Mouse (Mus musculus) hindbrain, embryonic 12.5 days (tissue): ENCODE measurements around the gene Mfsd5. TPM values are rescaled to one million over a fixed set of nuclear protein-coding genes. Genes with fewer than 3 reads are reported as not detected.
A peak's percentile ranks its signal among the peaks of the same experiment; 100 is the strongest.

ENCODE experiments used
- ATAC-seq: fragments of 200-750 bp; cut with Nextera tagmentation; 2 replicates; pipeline ENCODE4 v1.8.0; 2017; ENCODE audit warnings: moderate TSS enrichment; ENCODE audit not compliant: low FRiP score
- H3K27ac ChIP-seq: fragments of 300-500 bp; sonication (generic); 2 replicates; pipeline ENCODE4 v1.5.1; 2016; ENCODE audit warnings: mild to moderate bottlenecking
- H3K27me3 ChIP-seq: fragments of 300-500 bp; sonication (generic); 2 replicates; pipeline ENCODE4 v1.6.1; 2016; ENCODE audit warnings: mild to moderate bottlenecking
- H3K36me3 ChIP-seq: fragments of 300-500 bp; sonication (generic); 2 replicates; pipeline ENCODE4 v1.6.1; 2016; ENCODE audit warnings: mild to moderate bottlenecking
- H3K4me1 ChIP-seq: fragments of 300-500 bp; sonication (generic); 2 replicates; pipeline ENCODE4 v1.6.1; 2016
- H3K4me2 ChIP-seq: fragments of 300-500 bp; sonication (generic); replicated peaks from 2 replicates; pipeline ENCODE4 v1.6.1; 2016; ENCODE audit warnings: mild to moderate bottlenecking
- H3K4me3 ChIP-seq: fragments of 300-500 bp; sonication (generic); 2 replicates; pipeline ENCODE4 v1.5.1; 2016; ENCODE audit warnings: mild to moderate bottlenecking
- H3K9ac ChIP-seq: fragments of 300-500 bp; sonication (generic); 2 replicates; pipeline ENCODE4 v1.6.1; 2016; ENCODE audit warnings: mild to moderate bottlenecking, moderate library complexity
- H3K9me3 ChIP-seq: fragments of 300-500 bp; sonication (generic); replicated peaks from 2 replicates; pipeline ENCODE4 v1.6.1; 2016; ENCODE audit warnings: mild to moderate bottlenecking
- WGBS: fragments of 180-500 bp; shearing (Covaris S2); methylation state at CpG from one replicate; pipeline ENCODE4 v1.1.7; 2016; 5-methylcytosine and 5-hydroxymethylcytosine counted together
- polyA plus RNA-seq: library from polyadenylated mRNA; unstranded; fragments of >200 nt; fragmentation: Nextera tagmentation; extraction: Ambion mirVana; gene quantifications from 2 replicates; pipeline ENCODE4 v1.2.1, GENCODE M21; 2016

Gene Mfsd5
- polyA plus RNA-seq, 1 experiment from 2014 or later, result 54.9 TPM

DNA sequence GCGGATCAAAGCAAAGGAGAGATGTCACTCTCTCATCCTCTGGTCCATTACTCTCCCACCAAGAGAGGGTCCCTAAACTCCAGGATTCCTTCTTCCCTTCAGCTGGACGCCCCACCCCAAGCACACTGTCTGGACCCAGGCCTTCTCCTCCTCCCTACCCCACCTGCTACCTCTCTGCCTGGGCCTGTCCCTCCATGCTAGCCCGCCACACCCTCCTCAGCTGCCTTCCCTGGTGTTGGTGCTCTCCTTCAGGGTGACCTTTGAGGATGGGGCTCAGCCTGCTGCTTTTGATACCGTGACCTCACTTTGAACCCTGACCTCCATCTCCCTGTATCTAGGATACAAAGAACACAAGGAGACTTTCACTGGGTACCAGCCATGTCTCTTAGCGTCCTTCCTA, 28.7 kb upstream of the Mfsd5 start:
- no peak overlapping the region for H3K4me3 ChIP-seq
- H3K27me3 ChIP-seq, result peaks cover 85% of the 10 kb centered on the region
- H3K27ac ChIP-seq, result no peak overlapping the region
- no peak for ATAC-seq
- H3K9me3 ChIP-seq, result no peaks in the 10 kb centered on the region
- no peak overlapping the region for H3K4me2 ChIP-seq
- H3K36me3 ChIP-seq, result no peaks in the 10 kb centered on the region
- 57% methylated on average over 5 of the region's 5 CpGs for WGBS
- H3K9ac ChIP-seq, result no peak overlapping the region
- H3K4me1 ChIP-seq, result peaks cover 30% of the 10 kb centered on the region

DNA sequence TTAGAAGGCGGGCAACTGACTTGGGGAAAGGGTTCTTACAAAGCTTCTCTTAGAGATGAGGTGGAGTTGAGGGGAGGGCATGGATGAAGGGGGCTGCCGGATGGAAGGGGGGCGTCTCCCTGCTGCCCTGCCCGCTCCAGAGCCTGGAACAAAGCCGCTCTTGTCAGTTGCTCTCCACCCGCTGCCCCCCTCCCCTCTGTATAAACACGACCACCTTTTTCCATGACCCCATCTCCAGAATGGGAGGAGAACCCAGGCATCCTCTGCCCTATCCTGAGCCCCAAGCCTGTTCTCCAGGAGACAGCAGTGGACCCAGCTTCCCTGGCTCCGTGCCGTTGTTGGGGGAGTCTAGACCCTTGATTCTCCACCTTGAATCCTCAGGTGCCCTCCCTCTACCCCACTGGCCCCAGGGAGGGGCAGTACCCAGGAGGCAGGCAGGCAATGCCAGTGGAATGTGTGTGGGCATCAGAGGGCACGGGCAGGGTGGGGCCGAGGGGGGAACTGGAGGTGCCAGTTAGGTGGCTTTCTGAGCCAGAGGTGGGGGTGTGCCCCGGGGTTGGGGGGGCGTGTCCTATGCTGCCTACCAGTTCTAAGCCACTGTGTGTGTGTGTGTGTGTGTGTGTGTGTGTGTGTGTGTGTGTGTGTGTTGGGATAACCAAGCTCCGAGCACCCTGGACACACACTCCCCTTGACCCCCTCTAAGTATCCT, 23.6 kb upstream of the Mfsd5 start:
- Histone ChIP-seq H3K36me3 (no peaks in the 10 kb centered on the region), H3K27me3 (peaks cover 83% of the 10 kb centered on the region), H3K9ac (peak overlapping the region; percentile 75), H3K4me1 (peaks cover 29% of the 10 kb centered on the region), H3K9me3 (no peaks in the 10 kb centered on the region), H3K27ac (peak overlapping the region; percentile 83; the same call in 1 of the 2 replicates), H3K4me2 (peak overlapping the region; percentile 91), H3K4me3 (peak overlapping the region; percentile 56)
- no peak for ATAC-seq
- 36% methylated on average over 13 of the region's 14 CpGs for WGBS

DNA sequence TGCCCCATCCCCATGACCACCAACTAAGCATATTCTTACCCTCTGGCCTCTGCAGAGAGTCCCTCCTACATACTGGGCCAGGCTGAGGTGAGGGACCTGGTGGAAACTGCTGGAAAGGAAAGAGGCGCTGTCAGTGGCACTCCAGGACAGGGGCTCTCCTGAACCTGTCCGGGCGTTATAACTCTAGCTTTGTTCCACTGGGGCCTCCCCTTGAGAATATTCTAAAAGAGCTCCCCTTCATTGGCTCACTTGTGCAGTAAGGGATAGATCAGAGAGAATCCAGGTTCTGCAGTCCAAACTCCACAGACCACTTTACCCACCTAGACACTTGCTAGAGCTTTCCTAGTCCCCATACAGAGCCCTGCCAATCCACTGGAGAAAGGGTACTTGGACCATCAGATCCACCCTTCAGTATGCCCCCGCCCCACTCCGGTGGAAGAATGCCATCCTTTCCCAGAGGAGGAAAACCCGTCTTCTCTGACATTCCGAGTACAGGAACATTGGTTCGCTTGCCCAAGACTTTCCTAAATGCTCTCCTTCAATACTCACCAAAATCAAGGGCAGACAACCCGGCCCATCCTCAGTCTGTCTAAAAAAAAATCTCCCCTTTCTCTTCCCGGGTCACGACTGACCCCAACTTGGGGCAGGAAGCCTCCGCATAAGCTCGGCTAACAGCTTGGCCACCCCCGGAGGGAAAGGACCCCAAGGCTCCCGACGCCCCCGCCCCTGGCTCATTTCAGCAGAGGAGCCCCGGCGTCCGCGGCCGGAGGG, 22.6 kb upstream of the Mfsd5 start:
- ATAC-seq, result no peak
- peak overlapping the region; percentile 83 for H3K27ac ChIP-seq
- WGBS, result 6% methylated on average over 22 of the region's 22 CpGs
- peak overlapping the region; percentile 91 for H3K4me2 ChIP-seq
- H3K27me3 ChIP-seq, result peaks cover 76% of the 10 kb centered on the region
- peaks cover 29% of the 10 kb centered on the region for H3K4me1 ChIP-seq
- peak overlapping the region; percentile 56 for H3K4me3 ChIP-seq
- H3K36me3 ChIP-seq, result no peaks in the 10 kb centered on the region
- H3K9me3 ChIP-seq, result no peaks in the 10 kb centered on the region
- H3K9ac ChIP-seq, result peak overlapping the region; percentile 75

DNA sequence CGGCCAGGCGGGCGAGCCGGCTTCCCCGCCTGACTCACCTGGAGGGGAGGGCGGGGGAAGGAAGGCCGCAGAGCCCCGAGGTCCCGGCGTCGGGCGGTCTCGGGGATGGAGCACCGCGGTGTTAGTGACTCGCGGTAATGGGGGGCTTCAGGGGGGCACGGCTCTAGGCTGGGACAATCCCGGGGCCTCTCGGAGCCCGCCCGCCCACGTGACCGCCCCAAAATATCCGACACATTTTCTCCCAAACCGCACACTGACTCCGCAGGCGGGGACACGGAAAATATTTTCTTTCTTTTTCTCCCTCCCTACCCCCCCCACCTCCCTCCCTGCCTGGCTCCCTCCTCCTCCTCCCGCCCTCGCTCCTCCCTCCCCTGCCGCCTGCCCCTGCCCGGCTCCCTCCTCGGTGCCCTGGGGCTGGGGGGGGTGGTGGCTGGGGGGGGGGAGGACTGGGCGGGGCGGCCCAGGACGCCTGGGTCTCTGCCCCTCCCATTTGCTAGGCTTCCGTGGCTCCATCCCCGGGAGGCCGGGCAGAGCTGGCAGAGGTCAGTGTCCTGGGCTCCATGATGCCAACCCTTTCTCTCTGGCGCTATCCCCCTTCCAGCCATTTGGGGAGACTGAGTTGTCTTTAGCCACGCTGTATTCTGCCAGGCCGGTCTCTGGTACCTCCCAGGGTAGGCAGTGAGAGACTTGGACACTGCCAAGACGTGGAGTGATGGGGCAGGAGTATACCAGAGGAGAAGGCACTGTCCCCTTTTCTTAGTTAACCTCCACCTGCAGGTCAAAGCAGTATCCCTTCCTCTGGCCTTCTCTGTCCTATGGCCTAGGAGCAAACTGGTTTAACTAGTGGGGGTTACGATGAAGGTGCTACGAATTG, 21.8 kb upstream of the Mfsd5 start, which contains the start of gene Rarg:
Gene Rarg, minus strand, starts transcription at position 316 of the 874 bp plus-strand sequence.
- under 1% methylated on average over 40 of the region's 46 CpGs for WGBS
- H3K9me3 ChIP-seq, result no peaks in the 10 kb centered on the region
- no peak for ATAC-seq
- H3K4me2 ChIP-seq, result peak within 1 kb of the TSS; percentile 91
- H3K4me1 ChIP-seq, result peaks cover 29% of the 10 kb centered on the region
- peak within 1 kb of the TSS; percentile 83 for H3K27ac ChIP-seq
- H3K4me3 ChIP-seq, result peak within 1 kb of the TSS; percentile 56
- no peaks in the 10 kb centered on the region for H3K36me3 ChIP-seq
- H3K9ac ChIP-seq, result peak within 1 kb of the TSS; percentile 75
- H3K27me3 ChIP-seq, result peaks cover 73% of the 10 kb centered on the region

DNA sequence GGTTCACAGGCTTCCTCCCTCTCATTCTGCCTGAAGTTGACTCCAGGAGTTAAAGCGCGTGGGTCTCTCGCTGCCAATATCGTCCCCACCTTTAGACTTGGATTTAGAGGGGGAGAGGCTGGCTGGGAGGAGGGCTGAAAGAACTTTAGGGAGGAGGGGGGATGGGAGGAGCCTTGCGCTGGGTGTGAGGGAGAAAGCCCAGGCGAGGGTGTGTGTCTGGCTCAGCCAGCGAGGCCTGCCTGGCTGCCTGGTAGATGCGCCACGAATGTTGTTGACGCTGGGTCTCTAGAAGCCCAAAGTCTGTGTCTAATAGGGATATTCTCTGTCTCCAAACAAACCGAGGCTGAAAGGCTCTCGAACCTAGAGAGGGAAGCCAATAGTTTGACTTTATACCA, 21.2 kb upstream of the Mfsd5 start:
- 5% methylated on average over 12 of the region's 12 CpGs for WGBS
- Histone ChIP-seq H3K4me1 (peaks cover 29% of the 10 kb centered on the region), H3K4me3 (peak overlapping the region; percentile 56), H3K27ac (peak overlapping the region; percentile 83), H3K36me3 (no peaks in the 10 kb centered on the region), H3K27me3 (peaks cover 71% of the 10 kb centered on the region), H3K9ac (no peak overlapping the region), H3K9me3 (no peaks in the 10 kb centered on the region), H3K4me2 (peak overlapping the region; percentile 91)
- ATAC-seq, result no peak

DNA sequence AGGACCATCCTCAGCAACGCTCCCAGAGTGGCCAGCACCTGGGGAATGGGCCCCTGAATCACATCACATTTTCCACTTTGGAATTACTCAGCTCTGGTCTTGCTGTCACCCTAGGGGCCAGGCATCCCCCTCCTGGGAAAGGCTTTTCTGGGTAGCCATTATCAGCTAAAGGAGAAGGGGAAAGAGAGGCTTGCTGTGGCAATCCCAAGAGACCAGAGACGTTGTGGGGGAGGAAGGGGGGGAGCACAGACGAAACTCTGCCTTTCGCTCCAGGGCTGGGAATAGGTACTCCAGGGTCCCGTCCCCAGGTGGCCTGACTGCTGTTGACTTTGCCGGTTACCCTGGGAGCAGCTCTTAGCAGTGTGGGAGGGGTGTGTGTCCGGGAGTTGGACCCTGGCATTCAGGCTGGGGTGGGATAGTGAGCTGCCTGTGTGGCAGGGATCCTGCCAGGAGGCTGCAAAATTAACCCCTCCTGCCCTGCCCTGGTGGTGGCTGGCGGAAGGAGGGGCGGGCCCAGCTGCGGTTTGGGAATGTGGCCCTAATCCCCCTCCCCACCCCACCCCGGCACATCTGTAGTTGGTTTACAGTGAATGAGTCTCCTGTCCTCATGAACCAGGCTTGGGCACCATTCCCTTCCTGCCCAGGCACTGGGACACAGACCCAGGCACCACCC, 20.5 kb upstream of the Mfsd5 start:
- peaks cover 76% of the 10 kb centered on the region for H3K27me3 ChIP-seq
- peak overlapping the region; percentile 83; the same call in 1 of the 2 replicates for H3K27ac ChIP-seq
- H3K9me3 ChIP-seq, result no peaks in the 10 kb centered on the region
- H3K9ac ChIP-seq, result no peak overlapping the region
- no peak overlapping the region for H3K4me3 ChIP-seq
- H3K4me2 ChIP-seq, result peak overlapping the region; percentile 91; the same call in 1 of the 2 replicates
- 11% methylated on average over 11 of the region's 11 CpGs for WGBS
- no peak for ATAC-seq
- H3K4me1 ChIP-seq, result peaks cover 29% of the 10 kb centered on the region
- H3K36me3 ChIP-seq, result no peaks in the 10 kb centered on the region

DNA sequence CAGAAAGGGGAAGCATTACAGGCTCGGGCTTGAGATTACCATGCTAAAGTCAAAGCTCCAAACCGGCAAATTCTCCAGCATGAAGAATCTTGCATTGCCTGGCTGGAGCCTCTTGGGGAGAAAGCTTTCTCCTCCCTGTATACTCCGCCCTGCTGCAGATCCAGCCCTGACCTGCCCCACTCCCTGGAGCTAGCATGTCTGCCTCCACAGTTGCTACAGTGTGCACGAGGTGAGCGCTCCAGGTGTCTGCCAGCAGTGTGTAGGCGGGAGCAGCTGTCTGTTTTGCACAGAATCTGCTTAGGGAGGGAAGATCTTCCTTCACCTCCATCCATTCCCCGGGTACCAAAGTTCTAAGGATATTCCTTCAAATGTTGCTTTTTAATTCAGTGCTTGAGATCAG, 16.7 kb upstream of the Mfsd5 start:
- Histone ChIP-seq H3K4me2 (no peak overlapping the region), H3K27me3 (peaks cover 43% of the 10 kb centered on the region), H3K4me1 (peaks cover 15% of the 10 kb centered on the region), H3K9ac (no peak overlapping the region), H3K36me3 (no peaks in the 10 kb centered on the region), H3K4me3 (no peak overlapping the region), H3K9me3 (no peaks in the 10 kb centered on the region), H3K27ac (no peak overlapping the region)
- WGBS, result 52% methylated on average over 7 of the region's 7 CpGs
- no peak for ATAC-seq

DNA sequence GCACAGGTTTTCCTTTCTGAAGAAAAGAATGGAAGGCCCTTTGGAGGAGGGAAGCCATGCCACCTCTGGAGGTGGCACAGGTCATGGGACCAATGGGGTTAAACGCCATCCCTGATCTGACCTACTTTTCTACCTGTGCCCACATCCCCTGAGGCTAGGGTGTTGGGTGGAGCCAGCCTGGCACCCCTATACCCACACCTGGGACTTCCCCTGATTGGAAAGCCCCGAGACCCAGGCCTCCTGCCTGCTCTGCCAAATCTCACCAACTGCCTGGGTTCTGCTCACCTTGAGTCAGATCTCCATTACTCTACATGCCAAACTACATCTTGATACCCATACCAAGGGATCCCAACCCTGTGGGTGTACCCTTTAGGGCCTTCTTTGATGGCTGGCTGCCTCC, 16.2 kb upstream of the Mfsd5 start:
- 89% methylated on average over 2 of the region's 2 CpGs for WGBS
- Histone ChIP-seq H3K4me2 (no peak overlapping the region), H3K27me3 (peaks cover 38% of the 10 kb centered on the region), H3K36me3 (no peaks in the 10 kb centered on the region), H3K4me3 (no peak overlapping the region), H3K9ac (no peak overlapping the region), H3K4me1 (peaks cover 10% of the 10 kb centered on the region), H3K27ac (no peak overlapping the region), H3K9me3 (no peaks in the 10 kb centered on the region)
- ATAC-seq, result no peak

DNA sequence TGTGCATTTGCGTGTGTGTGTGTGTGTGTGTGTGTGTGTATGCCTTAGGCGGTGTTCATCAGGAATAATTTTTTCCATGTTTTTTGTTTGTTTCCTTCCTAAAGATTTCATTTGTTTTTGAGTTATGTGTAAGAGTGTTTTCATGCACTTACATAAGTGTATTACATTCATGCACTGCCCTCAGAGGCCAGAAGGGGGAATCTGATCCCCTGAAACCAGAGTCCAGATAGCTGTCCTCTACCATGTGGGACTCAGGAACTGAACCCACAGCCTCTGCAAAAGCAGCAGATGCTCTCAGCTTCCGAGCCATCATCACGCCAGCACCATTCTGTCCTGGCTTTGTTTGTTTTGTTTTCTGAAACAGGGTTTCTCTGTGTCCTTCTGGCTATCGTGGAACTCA, 13.7 kb upstream of the Mfsd5 start:
- Histone ChIP-seq H3K4me3 (no peak overlapping the region), H3K4me2 (no peak overlapping the region), H3K4me1 (peaks cover 4% of the 10 kb centered on the region), H3K9ac (no peak overlapping the region), H3K9me3 (no peaks in the 10 kb centered on the region), H3K27ac (no peak overlapping the region), H3K36me3 (no peaks in the 10 kb centered on the region), H3K27me3 (peaks cover 28% of the 10 kb centered on the region)
- ATAC-seq, result no peak
- 93% methylated on average over 5 of the region's 5 CpGs for WGBS

DNA sequence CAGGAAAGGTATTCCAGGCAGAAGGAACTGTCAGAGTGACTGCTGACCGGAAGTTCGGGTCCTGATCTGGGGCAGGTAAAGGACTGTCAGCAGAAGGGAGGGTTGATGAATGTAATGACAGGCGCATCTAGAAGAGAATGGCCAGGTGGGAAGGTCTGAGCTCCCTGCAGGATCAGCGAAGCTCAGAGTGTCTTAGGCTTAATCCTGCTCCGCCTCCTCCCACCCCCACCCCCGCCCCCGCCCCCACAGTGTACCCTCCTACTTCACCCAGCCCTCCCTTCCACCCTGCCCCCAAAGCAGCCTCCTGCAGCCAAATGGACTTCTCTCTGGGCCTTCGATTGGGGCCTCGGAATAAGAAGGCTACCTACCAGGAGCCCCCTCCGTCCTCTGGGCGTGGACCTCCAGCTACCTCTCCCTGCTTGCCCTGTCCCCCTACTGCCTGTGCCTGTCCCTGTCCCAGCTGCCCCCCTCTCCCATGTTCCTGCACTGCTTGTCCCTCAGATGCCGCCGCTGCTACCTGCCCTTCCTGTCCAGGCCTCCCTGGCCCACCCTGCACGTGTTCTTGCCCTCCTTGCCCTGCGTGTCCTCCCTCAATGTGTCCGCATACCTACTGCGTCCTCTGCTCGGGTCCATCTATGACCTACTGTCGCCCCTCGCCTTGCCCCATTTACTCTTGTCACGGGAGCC, 8.8 kb upstream of the Mfsd5 start, which contains the start of gene Gm9918:
Gene Gm9918, plus strand, starts transcription at position 290 of the 687 bp plus-strand sequence.
- Histone ChIP-seq H3K9ac (no peak within 1 kb of the TSS), H3K4me2 (peak within 1 kb of the TSS; percentile 43), H3K4me3 (peak within 1 kb of the TSS; percentile 21), H3K4me1 (peaks cover 8% of the 10 kb centered on the region), H3K27me3 (peaks cover 21% of the 10 kb centered on the region), H3K9me3 (no peaks in the 10 kb centered on the region), H3K36me3 (no peaks in the 10 kb centered on the region), H3K27ac (no peak within 1 kb of the TSS)
- no peak for ATAC-seq
- 10% methylated on average over 19 of the region's 21 CpGs for WGBS

DNA sequence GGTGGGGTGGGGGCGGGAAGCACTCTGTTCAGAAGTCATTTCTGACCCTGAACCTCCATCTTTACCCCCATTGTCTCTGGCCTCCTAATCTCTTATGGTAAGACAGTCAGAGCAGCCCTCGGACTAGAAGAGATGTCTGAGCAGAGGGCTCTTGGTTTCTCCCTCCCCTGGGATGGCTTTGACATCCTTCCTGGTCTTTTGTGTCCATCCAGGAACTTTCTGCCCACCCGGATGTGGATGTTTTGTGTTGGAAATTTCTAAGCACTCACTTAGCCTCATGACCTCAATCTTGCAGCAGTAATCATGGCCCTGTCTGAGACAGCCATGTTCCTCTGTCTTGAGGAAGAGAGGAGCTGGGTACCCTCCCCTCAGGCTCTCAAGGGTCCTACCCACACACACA, 7.8 kb upstream of the Mfsd5 start:
- H3K4me2 ChIP-seq, result no peak overlapping the region
- H3K4me3 ChIP-seq, result no peak overlapping the region
- ATAC-seq, result no peak
- no peaks in the 10 kb centered on the region for H3K36me3 ChIP-seq
- H3K4me1 ChIP-seq, result peaks cover 8% of the 10 kb centered on the region
- peaks cover 21% of the 10 kb centered on the region for H3K27me3 ChIP-seq
- no peaks in the 10 kb centered on the region for H3K9me3 ChIP-seq
- 22% methylated on average over 3 of the region's 3 CpGs for WGBS
- no peak overlapping the region for H3K9ac ChIP-seq
- H3K27ac ChIP-seq, result no peak overlapping the region
